Mouse (Mus musculus) embryonic stem cell, embryonic (primary cell): ENCODE measurements around the gene Edaradd.

Experiments
- CTCF ChIA-PET, 4 experiments: fragments of 300-600 bp in 2 of 4; fragments of 350-600 bp in 2 of 4; sonication (Branson Sonifier 250); formaldehyde crosslinking; loops; one replicate each; lab custom pipeline; 2022; ENCODE audit warnings: inconsistent platforms in 2 of 4; lab: Charles Lee
- POLR2A ChIA-PET, 4 experiments: fragments of 300-600 bp in 2 of 4; fragments of 350-600 bp in 2 of 4; sonication (Branson Sonifier 250); formaldehyde crosslinking; loops; one replicate each; lab custom pipeline; 2022; ENCODE audit warnings: antibody characterized with exemption in 4 of 4, inconsistent platforms in 1 of 4; lab: Charles Lee

Edaradd gene

DNA sequence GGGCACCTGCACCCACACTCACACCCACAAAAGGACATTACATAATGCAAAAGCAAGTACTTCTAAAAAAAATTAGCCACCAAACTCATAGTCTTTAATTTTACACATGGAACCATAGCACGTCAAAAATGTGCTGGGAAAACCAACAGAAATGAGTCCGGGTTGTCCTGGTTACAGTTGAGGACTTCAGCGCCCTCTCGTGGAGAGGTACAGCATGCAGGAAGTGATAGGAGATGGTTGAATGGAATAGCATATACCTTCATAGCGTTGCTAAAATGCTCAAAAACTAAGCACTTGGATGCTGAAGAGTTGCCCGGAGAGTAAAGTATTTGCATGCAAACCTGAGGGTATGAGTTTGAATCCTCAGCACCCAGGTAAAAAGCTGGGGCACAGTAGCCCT, 17.7 kb upstream of the Edaradd start:
- POLR2A ChIA-PET: interaction anchor here in 1 of 4 experiments (0.6 kb wide), 1 partner anchor 18 kb away, joined by 6 read pairs; no protein-coding TSS in a partner anchor

DNA sequence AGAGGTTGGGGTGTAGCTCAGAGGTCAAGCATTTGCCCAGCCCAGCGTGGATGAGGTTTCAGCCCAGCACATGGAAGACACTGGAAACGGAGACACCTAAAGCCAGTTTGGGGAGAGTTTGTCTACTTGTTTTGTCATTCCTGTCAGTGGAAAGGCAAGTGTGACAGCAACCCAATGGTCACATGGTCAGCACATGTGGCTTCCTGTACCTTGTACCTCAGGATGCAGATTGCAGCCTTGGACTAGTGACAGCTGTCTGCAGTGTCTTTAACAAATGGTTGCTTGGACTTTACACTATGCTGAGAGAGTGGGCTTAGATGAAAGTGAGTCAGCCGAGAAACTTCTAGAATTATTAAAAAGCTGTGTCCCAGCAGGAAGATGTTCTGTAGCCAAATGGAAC, 14.4 kb upstream of the Edaradd start:
- ChIA-PET CTCF (interaction anchor here in 1 of 4 experiments (1.2 kb wide), 1 partner anchor 60 kb away, joined by 5 read pairs; no protein-coding TSS in a partner anchor), POLR2A (no interaction called here)

More for the DNA sequence above, 17.7 kb upstream of the Edaradd start:
- CTCF ChIA-PET: interaction anchor here in 1 of 4 experiments (0.9 kb wide), 1 partner anchor 16 kb away, joined by 3 read pairs; no protein-coding TSS in a partner anchor

DNA sequence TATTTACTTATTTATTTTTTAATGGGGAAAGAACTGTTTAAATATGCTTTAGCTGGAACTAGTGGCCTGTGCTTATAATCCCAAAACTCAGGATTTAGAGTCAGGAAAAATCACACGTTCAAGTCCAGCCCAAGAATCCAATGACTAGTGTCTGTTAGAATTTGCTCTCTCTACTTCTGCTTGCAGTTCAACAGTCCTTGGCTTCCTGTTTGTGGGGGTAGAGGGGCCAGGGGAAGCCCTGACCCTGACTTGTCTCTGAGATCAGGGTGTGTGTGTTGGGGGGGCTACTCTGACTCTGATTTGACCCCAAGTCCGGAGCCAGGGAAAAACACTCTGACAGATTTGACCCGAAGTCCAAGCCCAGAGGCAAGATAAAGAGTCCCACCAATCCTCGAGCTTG, 5.4 kb upstream of the Edaradd start:
- CTCF ChIA-PET: interaction anchor here in 1 of 4 experiments (0.6 kb wide), 1 partner anchor 66 kb away, joined by 3 read pairs; no protein-coding TSS in a partner anchor
- POLR2A ChIA-PET: interaction anchor here in 1 of 4 experiments (0.6 to 1.4 kb wide), 4 partner anchors 9 to 40 kb away, joined by 3 read pairs; partner anchors contain the start of gene Ero1lb

DNA sequence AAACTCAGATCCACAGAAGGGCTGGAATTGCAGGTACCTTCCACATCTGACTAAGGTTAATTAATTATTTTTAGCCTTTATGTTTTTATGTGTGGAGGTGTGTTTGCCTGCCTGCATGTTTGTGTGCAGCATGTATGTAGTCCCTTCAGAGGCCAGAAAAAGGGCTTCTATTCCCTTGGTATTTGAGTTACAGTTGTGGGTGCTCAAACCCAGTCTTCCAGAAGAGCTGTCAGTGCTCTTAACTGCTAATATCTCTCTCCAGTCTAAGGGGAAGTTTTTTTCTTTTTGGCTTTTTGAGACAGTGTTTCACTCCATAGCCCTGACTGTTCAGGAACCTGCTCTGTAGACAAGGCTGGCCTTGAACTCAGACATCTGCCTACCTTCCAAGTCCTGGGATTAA, 2.1 kb upstream of the Edaradd start:
- POLR2A ChIA-PET: no interaction called here
- CTCF ChIA-PET: no interaction called here

DNA sequence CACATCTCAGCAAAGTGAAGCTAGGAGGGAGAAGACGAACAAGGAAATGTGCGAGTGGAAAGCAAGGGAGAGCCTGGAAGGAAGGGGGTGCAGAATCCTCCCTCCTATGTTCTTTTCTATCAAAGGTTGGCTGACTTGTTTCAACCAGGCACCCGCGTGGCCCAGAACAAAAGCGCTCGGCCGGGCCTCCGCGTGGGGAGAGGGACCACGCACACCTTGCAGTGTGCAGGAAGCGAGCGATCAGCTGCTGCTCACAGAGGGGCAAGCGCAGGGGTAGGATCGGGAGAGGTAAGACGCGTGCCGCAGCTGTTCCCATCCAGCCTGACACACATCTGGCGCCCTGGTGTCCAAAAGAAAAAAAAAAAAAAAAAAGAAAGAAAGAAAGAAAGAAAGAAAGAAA, 867 bp downstream of the Edaradd start:
- POLR2A ChIA-PET: interaction anchor here in 3 of 4 experiments (0.6 to 1.3 kb wide), 3 partner anchors 19 to 57 kb away, joined by 3 to 6 read pairs (median 3); no protein-coding TSS in a partner anchor

DNA sequence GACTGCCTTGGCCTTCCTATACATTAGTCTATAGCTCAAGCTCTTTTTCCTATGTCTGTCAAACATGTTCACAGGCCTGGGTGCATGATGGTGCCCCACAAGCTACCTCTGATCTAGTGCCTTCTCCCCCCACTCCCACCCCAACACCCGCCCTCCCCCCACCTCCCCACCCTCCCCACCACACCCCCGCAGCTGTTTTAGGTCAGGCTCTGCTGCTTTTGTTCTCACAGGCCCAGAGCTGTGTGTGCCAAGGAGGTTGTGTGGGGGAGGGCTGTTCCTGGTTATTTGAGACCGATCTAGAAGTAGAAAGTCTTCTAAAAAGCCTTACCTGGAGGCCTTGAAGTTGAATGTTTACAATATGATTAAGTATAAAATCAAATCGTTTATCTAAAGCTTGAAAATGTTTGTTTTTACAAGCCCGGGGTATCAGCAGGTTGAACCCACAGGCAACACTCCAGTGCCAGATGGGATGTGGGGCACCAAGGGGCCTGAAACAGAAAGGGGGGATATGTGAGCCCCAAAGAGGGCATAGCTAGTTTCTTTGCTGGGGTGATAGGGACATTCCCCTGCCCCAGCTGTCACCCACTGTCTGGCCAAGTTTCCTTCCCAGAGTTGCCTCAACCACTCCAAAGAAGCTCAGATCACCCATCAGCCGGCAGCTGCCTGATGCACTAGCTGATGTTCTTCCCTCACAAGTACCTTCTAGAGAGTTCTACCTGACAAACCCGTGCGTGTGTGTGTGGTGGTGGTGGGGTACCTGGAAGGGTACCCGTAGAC, 8.9 kb downstream of the Edaradd start:
- ChIA-PET CTCF (interaction anchor here in 1 of 4 experiments (0.7 kb wide), 1 partner anchor 22 kb away, joined by 3 read pairs; no protein-coding TSS in a partner anchor), POLR2A (interaction anchor here in 2 of 4 experiments (0.5 to 1.1 kb wide), 5 partner anchors 11 to 306 kb away, joined by 3 read pairs; partner anchors contain the start of gene Ero1lb (in 1 of the 2))

More for the DNA sequence above, 867 bp downstream of the Edaradd start:
- CTCF ChIA-PET: interaction anchor here (0.6 to 1.2 kb wide), 7 partner anchors 14 to 988 kb away, joined by 3 to 5 read pairs (median 3); no protein-coding TSS in a partner anchor

DNA sequence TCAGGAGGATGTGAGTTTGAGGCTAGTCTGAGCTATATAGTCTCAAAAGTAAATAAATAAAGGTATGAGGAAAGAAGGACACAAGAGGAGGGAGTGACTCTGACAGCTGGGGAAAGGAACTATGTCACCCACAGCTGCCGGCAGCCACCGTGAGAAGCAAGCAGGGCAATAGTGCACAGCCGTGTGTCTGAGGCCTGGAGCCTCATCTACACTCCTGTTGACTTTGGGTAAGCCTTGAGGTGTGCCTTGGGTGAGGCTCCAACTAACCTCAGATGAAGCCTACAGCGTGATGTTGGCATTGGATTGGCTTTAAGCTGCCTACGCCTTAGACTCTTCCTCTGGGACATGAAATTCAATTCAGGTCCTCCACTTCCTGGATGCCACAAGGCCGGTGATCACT, 10.2 kb downstream of the Edaradd start:
- ChIA-PET CTCF (interaction anchor here in 1 of 4 experiments (1.0 kb wide), 1 partner anchor 32 kb away, joined by 3 read pairs; no protein-coding TSS in a partner anchor), POLR2A (no interaction called here)

DNA sequence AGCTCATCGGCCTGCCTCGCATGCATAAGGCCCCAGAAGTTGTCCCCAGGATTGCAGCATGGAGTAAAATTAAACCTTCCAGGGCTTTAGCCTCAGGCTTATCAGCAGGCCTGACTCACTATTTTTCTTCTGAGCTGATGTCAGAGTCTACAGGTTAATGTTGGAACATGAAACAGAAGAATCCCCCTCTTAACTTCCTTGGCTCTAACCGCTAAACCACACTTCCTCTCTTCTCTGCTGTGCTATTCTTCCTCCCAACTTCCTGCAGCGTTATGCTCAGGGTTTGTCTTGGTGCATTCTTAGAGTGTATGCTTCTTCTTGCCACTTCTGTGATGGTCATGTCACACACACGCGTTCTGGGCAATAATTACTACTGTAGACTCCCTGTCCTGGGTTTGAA, 12.8 kb downstream of the Edaradd start:
- CTCF ChIA-PET: no interaction called here
- POLR2A ChIA-PET: no interaction called here

DNA sequence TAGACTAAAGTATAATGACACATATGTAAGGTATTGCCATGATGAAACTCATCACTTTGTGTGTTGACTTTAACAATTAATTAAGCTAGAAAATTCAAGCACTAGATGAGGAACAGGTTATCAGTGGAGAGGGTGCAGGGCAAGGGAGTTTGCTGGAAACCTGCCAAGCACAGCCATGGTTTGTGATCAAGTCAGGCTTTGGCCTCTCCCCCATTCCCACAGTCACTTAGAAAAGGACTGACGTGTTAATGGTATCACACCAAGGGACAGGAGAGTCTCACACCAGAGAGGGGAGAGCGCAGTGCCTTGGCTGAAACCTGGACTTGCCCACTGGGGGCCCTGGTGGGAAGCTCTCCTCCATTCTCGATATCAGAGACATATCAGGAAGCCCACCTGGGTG, 14.9 kb downstream of the Edaradd start:
- CTCF ChIA-PET: no interaction called here
- POLR2A ChIA-PET: interaction anchor here in 1 of 4 experiments (0.6 kb wide), 1 partner anchor 20 kb away, joined by 3 read pairs; no protein-coding TSS in a partner anchor

DNA sequence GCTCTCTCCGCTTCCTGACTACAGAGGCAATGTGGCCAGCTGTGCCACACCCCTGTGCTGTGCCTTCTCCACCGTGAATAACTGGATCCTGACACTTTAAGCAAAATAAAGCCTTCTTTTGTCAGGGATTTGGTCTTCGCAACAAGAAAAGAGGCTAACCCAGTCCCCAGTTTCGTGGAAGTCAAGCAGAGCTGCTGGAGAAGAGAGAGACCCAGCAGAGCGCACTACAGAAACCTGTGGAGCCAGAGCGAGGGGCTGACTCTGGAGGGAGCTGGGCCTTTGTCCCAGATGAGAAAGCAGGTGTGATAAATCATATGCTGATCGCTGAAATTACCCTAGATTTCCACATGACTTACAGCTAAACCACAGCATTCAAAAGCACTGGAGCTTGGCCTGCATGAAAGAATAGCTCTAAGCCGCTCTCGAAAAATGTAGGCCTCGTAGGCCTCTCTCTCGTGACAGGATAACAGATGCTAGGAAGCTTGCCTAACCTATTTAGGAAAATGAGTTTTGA, 16.9 kb downstream of the Edaradd start:
- CTCF ChIA-PET: interaction anchor here in 1 of 4 experiments (0.9 to 1.1 kb wide), 2 partner anchors 36 to 39 kb away, joined by 3 to 4 read pairs; no protein-coding TSS in a partner anchor

DNA sequence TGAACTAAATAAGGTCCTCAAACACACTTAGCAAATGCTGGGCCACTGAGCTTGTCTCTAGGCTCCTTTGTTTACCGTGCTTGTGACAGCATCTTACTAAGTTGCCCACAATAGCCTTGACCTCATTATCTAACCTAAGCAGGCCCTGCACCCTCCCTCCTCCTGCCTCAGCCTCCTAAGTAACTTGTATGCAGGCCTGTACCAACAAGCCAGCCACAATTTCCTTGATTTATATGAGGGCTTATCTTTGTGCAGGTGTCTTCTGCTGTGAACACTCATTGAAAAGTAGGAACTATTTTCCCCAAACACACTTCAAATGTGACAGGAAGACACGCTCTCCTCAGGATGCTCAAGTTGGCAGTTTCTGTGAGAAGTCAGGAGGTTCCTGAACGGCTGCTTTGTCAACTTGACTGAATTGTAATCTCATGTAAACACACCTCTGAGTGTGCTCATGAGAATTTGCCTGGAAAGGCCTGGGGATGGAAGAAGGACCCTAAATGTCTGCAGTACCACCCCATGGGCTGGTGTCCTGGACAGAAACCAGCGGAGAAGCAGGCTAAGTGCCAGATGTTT, 17.5 kb downstream of the Edaradd start:
- ChIA-PET POLR2A (interaction anchor here in 1 of 4 experiments (1.1 to 1.6 kb wide), 3 partner anchors 12 to 62 kb away, joined by 3 to 6 read pairs (median 4); no protein-coding TSS in a partner anchor), CTCF (interaction anchor here in 1 of 4 experiments (0.9 to 1.1 kb wide), 2 partner anchors 36 to 39 kb away, joined by 3 to 4 read pairs; no protein-coding TSS in a partner anchor)

More for the DNA sequence above, 16.9 kb downstream of the Edaradd start:
- POLR2A ChIA-PET: interaction anchor here in 2 of 4 experiments (0.5 to 1.6 kb wide), 5 partner anchors 12 to 211 kb away, joined by 3 to 6 read pairs (median 3); no protein-coding TSS in a partner anchor

DNA sequence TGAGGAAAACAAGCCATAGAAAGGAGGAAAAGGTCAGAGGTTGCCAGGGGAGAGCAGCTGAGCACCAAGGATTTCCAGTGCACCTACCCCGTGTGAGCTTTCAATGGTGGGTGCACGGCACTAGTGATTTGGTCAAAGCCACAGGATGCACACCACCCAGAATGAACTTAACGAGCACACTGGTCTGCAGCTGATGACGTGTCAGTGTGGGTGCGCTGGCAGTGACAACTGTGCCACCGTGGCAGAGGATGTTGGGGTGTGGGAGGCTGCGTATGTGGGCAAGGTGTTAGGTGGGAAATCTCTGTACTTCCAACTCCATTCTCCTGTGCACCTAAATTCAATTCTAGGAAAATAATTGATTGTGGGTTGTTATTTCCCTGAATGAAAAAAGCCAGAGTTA, 21.1 kb downstream of the Edaradd start:
- ChIA-PET CTCF (no interaction called here), POLR2A (interaction anchor here in 2 of 4 experiments (1.0 to 1.5 kb wide), 2 partner anchors 13 to 104 kb away, joined by 3 to 4 read pairs; partner anchors contain the start of gene Heatr1 (in 1 of the 2))

DNA sequence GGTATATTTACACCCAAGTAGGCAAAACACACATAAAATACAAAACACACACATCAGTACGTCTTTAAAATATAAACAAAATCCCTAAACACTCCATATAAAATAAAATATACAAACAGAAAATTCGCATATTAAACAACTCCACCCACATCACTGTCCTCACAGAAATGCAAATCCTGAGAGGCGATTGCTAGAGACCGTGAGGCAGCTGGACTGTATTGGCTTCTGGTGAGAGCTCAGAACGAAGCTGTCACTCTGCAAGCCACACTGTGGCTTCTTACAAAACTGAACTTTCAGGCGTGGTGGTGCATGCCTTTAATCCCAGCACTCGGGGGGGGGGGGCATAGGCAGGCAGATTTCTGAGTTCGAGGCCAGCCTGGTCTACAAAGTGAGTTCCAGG, 22.4 kb downstream of the Edaradd start:
- ChIA-PET POLR2A (no interaction called here), CTCF (interaction anchor here in 1 of 4 experiments (1.4 kb wide), 1 partner anchor 22 kb away, joined by 5 read pairs; no protein-coding TSS in a partner anchor)

DNA sequence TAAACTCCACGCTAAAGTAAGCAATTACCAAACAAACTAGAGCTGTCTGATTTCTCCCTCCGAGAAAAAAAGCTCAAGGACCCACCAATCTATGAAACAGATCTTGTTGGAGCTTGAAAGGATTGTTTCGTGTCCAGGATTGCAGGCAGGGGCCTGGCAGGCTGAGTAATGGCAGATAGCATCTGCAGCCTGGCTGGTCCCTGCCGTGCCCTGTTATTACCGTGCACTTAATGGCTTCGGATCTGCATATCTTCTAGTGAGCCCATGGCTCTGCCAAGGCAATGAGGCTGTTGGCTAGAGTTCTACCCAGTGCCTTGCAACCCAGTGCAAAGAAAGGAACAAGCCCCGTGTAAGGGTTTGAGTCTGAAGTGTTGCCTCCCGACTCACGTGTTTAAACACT, 25.5 kb downstream of the Edaradd start:
- POLR2A ChIA-PET: no interaction called here
- CTCF ChIA-PET: no interaction called here

DNA sequence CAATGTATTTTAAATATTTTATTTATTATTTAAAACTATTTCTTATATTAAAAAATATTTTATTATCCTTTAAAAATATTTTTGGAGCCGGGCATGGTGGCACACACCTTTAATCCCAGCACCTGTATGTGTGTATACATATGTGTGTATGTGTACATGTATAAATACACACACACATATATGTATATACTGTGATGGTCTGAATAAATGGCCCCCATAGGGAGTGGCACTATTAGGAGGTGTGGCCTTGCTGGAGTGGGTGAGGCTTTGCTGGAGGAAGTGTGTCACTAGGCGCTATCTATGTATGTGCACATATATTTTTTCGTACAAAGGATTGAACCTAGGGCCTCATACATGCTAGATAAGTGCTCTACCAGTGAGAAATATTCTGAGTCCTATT, 27.7 kb downstream of the Edaradd start:
- POLR2A ChIA-PET: no interaction called here
- CTCF ChIA-PET: no interaction called here

DNA sequence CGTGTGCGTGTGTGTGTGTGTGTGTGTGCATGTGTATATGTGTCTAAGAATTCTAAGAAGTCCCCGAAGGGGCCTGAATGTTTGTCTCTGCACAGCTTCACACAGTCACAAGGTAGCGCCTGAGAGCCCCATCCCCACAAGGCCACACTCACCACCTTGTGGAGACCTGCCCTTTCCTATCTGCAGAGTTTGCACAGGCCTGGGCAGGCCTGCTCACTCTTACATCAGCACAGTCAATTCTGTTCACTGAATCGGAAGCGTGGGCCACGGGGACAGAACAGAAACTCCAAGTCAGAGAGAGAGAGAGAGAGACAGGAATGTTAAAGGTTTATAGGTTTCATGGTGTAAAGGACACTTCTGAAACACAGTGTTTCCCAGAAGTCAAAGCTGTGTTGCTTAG, 34.6 kb downstream of the Edaradd start:
- CTCF ChIA-PET: no interaction called here
- POLR2A ChIA-PET: interaction anchor here in 2 of 4 experiments (0.8 to 1.8 kb wide), 3 partner anchors 13 to 91 kb away, joined by 3 to 4 read pairs (median 4); partner anchors contain the start of gene Heatr1 (in 1 of the 2)

DNA sequence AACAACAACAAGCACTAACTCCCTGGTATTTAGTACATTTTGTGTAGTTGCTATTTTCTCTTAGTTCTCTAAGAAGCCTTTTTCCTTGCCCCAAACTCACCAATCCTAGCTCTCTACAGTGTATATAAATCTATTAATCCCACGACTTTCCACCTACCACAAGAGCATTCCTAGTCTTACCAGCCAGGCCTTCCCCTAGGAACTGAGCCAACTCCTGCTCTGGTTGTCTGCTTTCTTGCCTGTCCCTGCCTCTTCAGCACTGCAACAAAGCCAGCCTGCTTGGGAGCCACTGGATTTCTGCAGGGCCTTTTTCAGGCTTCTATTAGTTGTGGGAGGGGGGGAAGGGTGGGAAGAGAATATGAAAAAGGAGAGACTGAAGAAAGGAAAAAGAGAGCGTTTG, 35.0 kb downstream of the Edaradd start:
- POLR2A ChIA-PET: interaction anchor here in 2 of 4 experiments (0.7 to 1.8 kb wide), 2 partner anchors 14 to 213 kb away, joined by 4 read pairs; no protein-coding TSS in a partner anchor
- CTCF ChIA-PET: no interaction called here

DNA sequence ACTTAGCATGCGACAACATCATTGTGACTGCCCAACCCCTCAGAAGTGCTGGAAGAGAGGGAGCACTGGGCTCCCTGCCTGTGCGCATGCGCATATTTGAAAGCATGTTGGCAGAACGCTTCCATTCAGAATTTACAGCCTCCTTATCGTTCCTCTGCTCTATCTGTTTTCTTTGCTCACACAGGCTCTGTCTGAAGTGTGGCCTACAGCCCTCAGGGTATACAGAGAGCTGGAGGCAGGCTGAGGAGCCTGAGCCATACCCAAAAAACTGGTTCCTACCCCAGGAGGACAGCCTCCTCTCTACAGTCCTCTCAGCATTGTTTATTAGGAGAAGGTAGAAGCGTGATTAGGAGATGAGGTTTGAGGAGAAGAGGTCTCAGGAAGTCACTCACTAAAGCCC, 40.4 kb downstream of the Edaradd start:
- CTCF ChIA-PET: no interaction called here

More for the DNA sequence above, 40.4 kb downstream of the Edaradd start:
- POLR2A ChIA-PET: no interaction called here
